Mouse (Mus musculus) C2C12 (cell line): ENCODE data around the gene Fads6. TPM values are rescaled to one million over a fixed set of nuclear protein-coding genes. Genes with fewer than 3 reads are reported as not detected.

ENCODE experiments used
- H3K27me3 ChIP-seq: one replicate; pipeline ENCODE4 v1.6.1; 2011; ENCODE audit not compliant: control insufficient read depth, insufficient read depth, insufficient read length
- H3K36me3 ChIP-seq: one replicate; pipeline ENCODE4 v1.6.1; 2011; ENCODE audit not compliant: control insufficient read depth, insufficient read depth
- H3K4me3 ChIP-seq: one replicate; pipeline ENCODE4 v1.5.1; 2011; ENCODE audit warnings: mild to moderate bottlenecking, control low read depth; ENCODE audit not compliant: poor library complexity, insufficient read depth, severe bottlenecking
- H3K79me2 ChIP-seq: one replicate; pipeline ENCODE4 v1.6.1; 2011; ENCODE audit not compliant: control insufficient read depth, insufficient read depth
- H3K79me3 ChIP-seq: one replicate; pipeline ENCODE4 v1.6.1; 2011; ENCODE audit warnings: low read depth, control low read depth
- H3ac ChIP-seq: one replicate; pipeline ENCODE3; 2011; ENCODE audit warnings: low read depth; ENCODE audit not compliant: control insufficient read depth, insufficient read length
- CEBPB ChIP-seq: IDR thresholded peaks from one replicate; pipeline ENCODE4 v1.6.1; 2011; ENCODE audit warnings: low read depth, mild to moderate bottlenecking, control low read depth, moderate library complexity
- CTCF ChIP-seq: IDR thresholded peaks from one replicate; pipeline ENCODE4 v1.5.1; 2011; ENCODE audit not compliant: control insufficient read depth, insufficient read depth, insufficient read length
- FOSL1 ChIP-seq: IDR thresholded peaks from one replicate; pipeline ENCODE4 v1.8.0; 2011; ENCODE audit warnings: mild to moderate bottlenecking, low read length; ENCODE audit not compliant: poor library complexity, insufficient read depth, severe bottlenecking
- MAX ChIP-seq: IDR thresholded peaks from one replicate; pipeline ENCODE4 v1.6.1; 2011; ENCODE audit warnings: mild to moderate bottlenecking, control low read depth
- MYOD1 ChIP-seq: IDR thresholded peaks from one replicate; pipeline ENCODE4 v1.6.1; 2011; ENCODE audit warnings: low read depth; ENCODE audit not compliant: control insufficient read depth, insufficient read length
- MYOG ChIP-seq: IDR thresholded peaks from one replicate; pipeline ENCODE4 v1.6.1; 2011; ENCODE audit not compliant: control insufficient read depth, insufficient read length; ENCODE audit errors: extremely low read depth
- USF1 ChIP-seq: IDR thresholded peaks from one replicate; pipeline ENCODE4 v1.6.1; 2011; ENCODE audit warnings: low read depth, mild to moderate bottlenecking, control low read depth, moderate library complexity
- polyA plus RNA-seq: library from polyadenylated mRNA; unstranded; fragments of >200 nt; fragmentation: generic; extraction: Trizol; gene quantifications from one replicate; pipeline ENCODE4 v1.2.1, GENCODE M21; 2012; ENCODE audit warnings: missing spikeins

The Fads6 gene
- polyA plus RNA-seq, 1 experiment: 0.21 TPM

DNA sequence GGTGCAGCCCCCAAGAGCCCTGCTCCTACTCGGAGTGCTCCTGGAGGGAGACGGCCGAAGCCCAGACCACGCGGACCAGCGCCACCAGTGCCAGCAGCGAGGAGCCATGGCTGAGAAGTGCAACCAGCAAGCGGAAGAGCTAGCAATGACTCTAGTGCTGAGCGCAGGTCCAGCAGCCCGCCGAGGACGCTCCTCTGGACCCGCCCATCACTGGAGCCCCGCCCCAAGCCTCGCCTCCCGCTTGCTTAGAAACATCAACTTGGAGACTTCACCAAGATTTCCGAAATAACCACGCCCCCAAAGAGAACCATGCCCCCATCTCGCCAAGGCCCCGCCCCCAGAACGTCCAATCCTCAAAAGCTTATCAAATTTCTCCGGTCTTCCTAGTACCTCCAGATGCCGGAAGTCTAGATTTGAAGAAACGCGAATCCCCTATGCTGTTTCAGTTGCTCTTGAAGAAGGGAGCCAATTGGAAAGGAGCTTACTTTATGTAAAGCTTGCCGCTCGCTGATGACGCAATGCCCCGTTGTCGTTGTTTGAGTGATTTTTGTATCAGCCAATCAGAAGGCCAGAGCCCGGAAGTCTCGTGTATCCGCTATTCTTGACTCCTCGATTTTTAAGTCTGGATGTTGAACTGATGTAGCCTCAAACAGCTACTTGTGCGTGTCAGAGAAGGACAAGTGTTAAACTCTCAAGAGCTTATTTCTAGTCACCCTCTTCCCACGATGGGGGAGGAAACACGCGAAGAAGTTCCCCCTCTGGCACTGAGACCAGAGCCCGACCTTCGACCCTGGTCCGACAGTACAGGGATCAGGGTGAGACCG is 20.5 kb downstream of the Fads6 start, which contains the start of gene Fdxr:
Gene Fdxr (minus strand): TSS at position 271 of the 824 bp plus-strand sequence.
- Histone ChIP-seq H3K4me3 (peak within 1 kb of the TSS; percentile 56), H3K36me3 (no peaks in the 10 kb centered on the region), H3ac (peak within 1 kb of the TSS; percentile 92), H3K79me2 (no peaks in the 10 kb centered on the region), H3K79me3 (no peaks in the 10 kb centered on the region), H3K27me3 (no peaks in the 10 kb centered on the region)
- TF ChIP-seq FOSL1 (no peak), MYOG (no peak), USF1 (no peak), MAX (peak; percentile 35), MYOD1 (no peak), CTCF (no peak), CEBPB (peak; percentile 96)

DNA sequence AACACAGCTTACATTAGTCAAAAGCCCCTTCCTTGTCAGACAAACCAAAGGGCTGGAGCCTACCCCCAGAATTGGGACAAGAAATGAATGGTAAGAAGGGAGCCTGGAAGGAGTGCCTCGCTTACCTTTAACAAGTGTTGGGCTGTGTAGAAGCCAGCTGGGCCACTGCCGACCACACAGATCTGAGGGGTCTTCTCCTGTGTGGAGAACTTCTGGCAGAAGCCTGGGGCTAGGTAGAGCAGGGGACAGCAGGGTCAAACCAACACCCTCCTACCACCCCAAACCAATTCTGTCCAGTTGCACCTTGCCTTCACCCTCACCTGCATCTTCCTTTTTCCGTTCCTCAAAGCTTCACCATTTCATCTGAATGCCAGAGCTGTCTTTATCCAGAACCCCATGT is 21.5 kb downstream of the Fads6 start:
- Histone ChIP-seq H3K27me3 (no peaks in the 10 kb centered on the region), H3K4me3 (peak overlapping the region; percentile 44), H3ac (no peak overlapping the region), H3K79me2 (no peaks in the 10 kb centered on the region), H3K79me3 (no peaks in the 10 kb centered on the region), H3K36me3 (no peaks in the 10 kb centered on the region)
- no peak for TF ChIP-seq MYOG
- no peak for TF ChIP-seq FOSL1
- no peak for TF ChIP-seq USF1
- TF ChIP-seq MYOD1: no peak
- TF ChIP-seq CTCF: no peak
- no peak for TF ChIP-seq MAX
- TF ChIP-seq CEBPB: no peak

DNA sequence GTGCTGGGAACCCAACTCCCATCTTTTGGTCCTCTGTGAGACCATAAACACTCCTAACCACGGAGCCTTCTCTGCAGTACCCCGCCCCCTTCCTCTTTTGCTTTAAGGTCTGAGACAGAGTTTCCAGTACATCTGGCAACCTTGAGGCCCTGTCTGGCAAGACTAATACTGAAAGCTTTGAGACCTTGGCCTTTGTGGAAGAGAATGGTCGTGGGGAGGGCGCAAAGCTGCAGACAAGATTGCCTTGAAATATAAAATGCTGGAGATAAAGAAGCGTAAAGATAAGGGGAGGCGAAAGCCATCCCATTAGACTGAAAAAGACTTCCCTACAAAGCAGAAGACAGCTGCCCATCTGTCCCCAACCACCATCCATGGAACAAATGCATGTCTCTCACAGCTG is 22.0 kb downstream of the Fads6 start:
- Histone ChIP-seq H3K27me3 (no peaks in the 10 kb centered on the region), H3K36me3 (no peaks in the 10 kb centered on the region), H3K79me3 (no peaks in the 10 kb centered on the region), H3K4me3 (no peak overlapping the region), H3ac (no peak overlapping the region), H3K79me2 (no peaks in the 10 kb centered on the region)
- TF ChIP-seq MYOD1: no peak

DNA sequence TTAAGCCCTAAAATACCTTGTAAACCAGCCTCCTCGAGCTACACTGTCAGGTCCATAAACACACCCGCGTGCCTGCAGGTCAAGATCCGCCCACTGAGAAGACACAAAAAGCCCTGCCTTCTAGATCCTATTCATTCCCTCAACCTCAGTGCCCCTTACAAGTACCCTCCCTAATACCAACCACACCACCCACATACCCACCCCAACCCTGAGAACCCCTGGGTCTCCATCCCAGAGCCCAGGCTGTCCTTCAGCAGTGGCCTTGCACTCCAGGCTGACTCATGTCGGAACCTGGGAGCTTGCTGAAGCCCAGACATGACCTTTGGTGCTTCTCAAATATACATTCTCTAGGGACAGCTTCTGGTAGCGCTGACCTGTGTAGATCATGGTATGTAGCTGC is 22.7 kb downstream of the Fads6 start:
- Histone ChIP-seq H3K79me3 (no peaks in the 10 kb centered on the region), H3K27me3 (no peaks in the 10 kb centered on the region), H3K79me2 (no peaks in the 10 kb centered on the region), H3K4me3 (no peak overlapping the region), H3K36me3 (no peaks in the 10 kb centered on the region), H3ac (no peak overlapping the region)
- TF ChIP-seq USF1: no peak
- no peak for TF ChIP-seq CTCF
- no peak for TF ChIP-seq MYOD1
- no peak for TF ChIP-seq FOSL1
- TF ChIP-seq MYOG: no peak
- TF ChIP-seq MAX: no peak
- TF ChIP-seq CEBPB: no peak

DNA sequence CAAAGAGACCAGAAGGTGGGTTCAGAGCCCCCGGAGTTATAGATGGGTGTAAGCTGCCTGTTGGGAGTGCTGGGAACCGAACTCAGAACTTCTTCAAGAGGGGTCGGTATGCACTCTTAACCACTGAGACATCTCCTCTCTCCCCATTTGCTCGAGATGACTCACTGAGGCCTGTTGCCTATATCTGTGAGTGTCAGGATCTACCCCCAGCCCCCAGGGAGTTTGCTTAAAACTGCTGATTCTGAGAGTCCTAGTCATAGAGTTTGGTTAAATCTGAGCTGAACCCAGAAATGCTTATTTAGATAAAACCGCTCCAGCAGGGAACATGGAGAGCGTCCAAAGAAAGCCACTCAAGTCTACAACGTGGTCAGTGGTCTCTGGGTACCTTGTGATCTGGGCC is 23.3 kb downstream of the Fads6 start:
- TF ChIP-seq USF1: no peak
- TF ChIP-seq MYOD1: no peak
- TF ChIP-seq CTCF: no peak
- TF ChIP-seq MYOG: no peak
- no peak for TF ChIP-seq CEBPB
- no peak for TF ChIP-seq MAX
- TF ChIP-seq FOSL1: no peak
- Histone ChIP-seq H3K27me3 (no peaks in the 10 kb centered on the region), H3K79me2 (no peaks in the 10 kb centered on the region), H3ac (no peak overlapping the region), H3K4me3 (no peak overlapping the region), H3K79me3 (no peaks in the 10 kb centered on the region), H3K36me3 (no peaks in the 10 kb centered on the region)

DNA sequence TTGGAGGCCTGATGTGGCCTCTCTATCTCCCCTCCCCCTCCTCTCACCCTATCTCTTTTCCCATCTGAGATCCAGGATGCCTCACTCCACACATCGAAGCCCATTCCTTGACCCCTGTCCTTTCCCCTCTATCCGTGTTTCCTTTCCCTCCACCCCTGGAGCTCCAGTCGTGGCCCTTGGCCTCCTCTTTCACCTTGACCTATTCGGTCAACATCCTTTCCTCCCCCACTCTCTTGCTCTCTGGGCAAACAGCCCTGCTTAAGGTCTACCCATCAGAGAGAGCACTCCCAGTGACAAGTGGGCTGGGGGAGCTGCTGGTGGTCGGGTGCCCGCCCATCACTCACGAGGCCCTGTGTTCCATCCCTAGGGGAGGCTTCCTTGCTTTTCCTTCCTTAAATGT is 23.7 kb downstream of the Fads6 start:
- Histone ChIP-seq H3K27me3 (no peaks in the 10 kb centered on the region), H3K36me3 (peaks cover under 1% of the 10 kb centered on the region), H3K4me3 (no peak overlapping the region), H3ac (no peak overlapping the region), H3K79me2 (no peaks in the 10 kb centered on the region), H3K79me3 (no peaks in the 10 kb centered on the region)
- no peak for TF ChIP-seq MYOG
- no peak for TF ChIP-seq MAX
- TF ChIP-seq CTCF: no peak
- no peak for TF ChIP-seq FOSL1
- TF ChIP-seq USF1: no peak
